Mouse (Mus musculus) mature B cell (primary cell): Measurements from ENCODE around the gene Tnrc6c.

Experiments
- in situ Hi-C: fragments of 300-500 bp; cut with MboI; formaldehyde crosslinking; loops from 2 replicates; pipeline ENCODE4 v1.14.3; 2019

The Tnrc6c gene

GRCm38 (mm10) chr11:117769683-117770047 is 115.6 kb downstream of the Tnrc6c start:
- in situ Hi-C loops = no loop called here

- in situ Hi-C loops = no loop called here
Measured at GRCm38 (mm10) chr11:117770407-117770806, 116.3 kb downstream of the Tnrc6c start.

- in situ Hi-C loops = no loop called here
Measured at GRCm38 (mm10) chr11:117772352-117772751, 118.3 kb downstream of the Tnrc6c start.

GRCm38 (mm10) chr11:117774925-117775324 is 120.8 kb downstream of the Tnrc6c start:
- in situ Hi-C loops = no loop called here

- in situ Hi-C loops = no loop called here
Measured at GRCm38 (mm10) chr11:117775540-117775939, 121.5 kb downstream of the Tnrc6c start.

GRCm38 (mm10) chr11:117776085-117776792 is 122.2 kb downstream of the Tnrc6c start:
- in situ Hi-C loops = no loop called here

GRCm38 (mm10) chr11:117777111-117777510 is 123.0 kb downstream of the Tnrc6c start:
- in situ Hi-C loops = no loop called here

GRCm38 (mm10) chr11:117778031-117778430 is 123.9 kb downstream of the Tnrc6c start:
- in situ Hi-C loops = no loop called here

GRCm38 (mm10) chr11:117778851-117779433 is 124.9 kb downstream of the Tnrc6c start:
- in situ Hi-C loops = no loop called here

- in situ Hi-C loops = no loop called here
Measured at GRCm38 (mm10) chr11:117779434-117780198, 125.5 kb downstream of the Tnrc6c start.

GRCm38 (mm10) chr11:117780199-117780515 is 126.1 kb downstream of the Tnrc6c start:
- in situ Hi-C loops = no loop called here

GRCm38 (mm10) chr11:117780582-117781111 is 126.6 kb downstream of the Tnrc6c start:
- in situ Hi-C loops = no loop called here

- in situ Hi-C loops = no loop called here
Measured at GRCm38 (mm10) chr11:117781199-117781821, 127.2 kb downstream of the Tnrc6c start.

GRCm38 (mm10) chr11:117781993-117782704 is 128.1 kb downstream of the Tnrc6c start, which contains the start of the genes Tmc8 and Tmc6:
Gene Tmc8 (plus strand): TSS chr11:117782076.
Gene Tmc6 (minus strand): TSS chr11:117782198.
- in situ Hi-C loops = no loop called here

GRCm38 (mm10) chr11:117782705-117783034 is 128.6 kb downstream of the Tnrc6c start:
- in situ Hi-C loops = no loop called here

- in situ Hi-C loops = no loop called here
Measured at GRCm38 (mm10) chr11:117783089-117783488, 129.0 kb downstream of the Tnrc6c start.

GRCm38 (mm10) chr11:117783683-117784309 is 129.7 kb downstream of the Tnrc6c start:
- in situ Hi-C loops = no loop called here

GRCm38 (mm10) chr11:117786294-117786693 is 132.2 kb downstream of the Tnrc6c start:
- in situ Hi-C loops = loop anchor here (5.0 kb wide), 1 partner anchor 74 kb away; no protein-coding TSS in a partner anchor

GRCm38 (mm10) chr11:117788481-117788880 is 134.4 kb downstream of the Tnrc6c start:
- in situ Hi-C loops = loop anchor here (5.0 kb wide), 1 partner anchor 76 kb away; no protein-coding TSS in a partner anchor

GRCm38 (mm10) chr11:117790286-117790685 is 136.2 kb downstream of the Tnrc6c start:
- in situ Hi-C loops = loop anchor here (5.0 kb wide), 1 partner anchor 37 kb away; the partner anchor contains the start of genes Afmid and Tk1
